Mouse (Mus musculus) erythroblast, embryonic 14.5 days (primary cell): ENCODE measurements around the gene Zbtb7b. TPM values are rescaled to one million over a fixed set of nuclear protein-coding genes. Genes with fewer than 3 reads are reported as not detected.

ENCODE experiments used
- H3K27me3 ChIP-seq: 2 replicates; pipeline ENCODE4 v1.6.1; 2012; ENCODE audit warnings: inconsistent platforms; ENCODE audit not compliant: control insufficient read depth
- H3K36me3 ChIP-seq: 2 replicates; pipeline ENCODE4 v1.6.1; 2012; ENCODE audit warnings: mild to moderate bottlenecking, inconsistent platforms; ENCODE audit not compliant: control insufficient read depth
- H3K4me1 ChIP-seq: 2 replicates; pipeline ENCODE4 v1.6.1; 2012; ENCODE audit warnings: inconsistent platforms; ENCODE audit not compliant: control insufficient read depth
- H3K4me3 ChIP-seq: replicated peaks from 2 replicates; pipeline ENCODE3; 2012; ENCODE audit warnings: moderate library complexity, mild to moderate bottlenecking, inconsistent platforms
- H3K9me3 ChIP-seq: 2 replicates; pipeline ENCODE4 v1.6.1; 2012; ENCODE audit warnings: low read length, inconsistent platforms, mixed read lengths; ENCODE audit not compliant: control insufficient read depth
- GATA1 ChIP-seq: IDR thresholded peaks from 2 replicates; pipeline ENCODE4 v1.6.1; 2012; ENCODE audit warnings: low read length, inconsistent platforms, mixed read lengths
- TAL1 ChIP-seq: IDR thresholded peaks from 3 replicates; pipeline ENCODE4 v1.6.1; 2012; ENCODE audit warnings: low read length, inconsistent platforms, mixed read lengths
- polyA plus RNA-seq: library from polyadenylated mRNA; stranded (reverse); fragments of >175 nt; gene quantifications from 2 replicates; pipeline ENCODE4 v1.2.3, GENCODE M21; 2012

The Zbtb7b gene
- polyA plus RNA-seq, 1 experiment, result 0.38 TPM

GRCm38 (mm10) chr3:89378394-89379067 lies 16.0 kb downstream of the Zbtb7b start:
- Histone ChIP-seq H3K27me3 (no peaks in the 10 kb centered on the region), H3K4me1 (peaks cover 13% of the 10 kb centered on the region), H3K9me3 (no peaks in the 10 kb centered on the region), H3K36me3 (peaks cover 14% of the 10 kb centered on the region), H3K4me3 (peak overlapping the region; percentile 39)
- no peak for TF ChIP-seq TAL1
- no peak for TF ChIP-seq GATA1

GRCm38 (mm10) chr3:89377831-89378230 lies 16.7 kb downstream of the Zbtb7b start:
- TF ChIP-seq TAL1, result no peak
- TF ChIP-seq GATA1, result no peak
- peaks cover 14% of the 10 kb centered on the region for H3K36me3 ChIP-seq
- peaks cover 13% of the 10 kb centered on the region for H3K4me1 ChIP-seq
- H3K27me3 ChIP-seq, result 0 out of 2 replicates have a peak, but pooled peaks cover 2% of the 10 kb centered on the region
- no peak overlapping the region for H3K4me3 ChIP-seq
- no peaks in the 10 kb centered on the region for H3K9me3 ChIP-seq

- no peak for TF ChIP-seq GATA1
- TF ChIP-seq TAL1, result no peak
- Histone ChIP-seq H3K36me3 (no peaks in the 10 kb centered on the region), H3K9me3 (no peaks in the 10 kb centered on the region), H3K4me1 (peaks cover 9% of the 10 kb centered on the region), H3K4me3 (no peak overlapping the region), H3K27me3 (0 out of 2 replicates have a peak, but pooled peaks cover 2% of the 10 kb centered on the region)
Measured at GRCm38 (mm10) chr3:89373581-89374231, 20.9 kb downstream of the Zbtb7b start.

- TF ChIP-seq TAL1, result no peak
- no peak for TF ChIP-seq GATA1
Measured at GRCm38 (mm10) chr3:89367338-89367737, 27.2 kb downstream of the Zbtb7b start.

GRCm38 (mm10) chr3:89365486-89366414 lies 28.8 kb downstream of the Zbtb7b start:
- no peak for TF ChIP-seq GATA1
- no peak for TF ChIP-seq TAL1
- Histone ChIP-seq H3K4me3 (no peak overlapping the region), H3K36me3 (no peaks in the 10 kb centered on the region), H3K4me1 (no peaks in the 10 kb centered on the region; the same call in 1 of the 2 replicates), H3K9me3 (no peaks in the 10 kb centered on the region), H3K27me3 (no peaks in the 10 kb centered on the region)

More at GRCm38 (mm10) chr3:89367338-89367737, 27.2 kb downstream of the Zbtb7b start:
- no peak overlapping the region for H3K4me3 ChIP-seq
- H3K4me1 ChIP-seq, result no peaks in the 10 kb centered on the region; the same call in 1 of the 2 replicates
- H3K9me3 ChIP-seq, result no peaks in the 10 kb centered on the region
- no peaks in the 10 kb centered on the region for H3K36me3 ChIP-seq
- H3K27me3 ChIP-seq, result no peaks in the 10 kb centered on the region

GRCm38 (mm10) chr3:89365153-89365485 lies 29.5 kb downstream of the Zbtb7b start, which contains the start of gene Dcst1:
TSS of gene Dcst1 (minus strand) at chr3:89365253.
- no peaks in the 10 kb centered on the region for H3K4me1 ChIP-seq
- no peaks in the 10 kb centered on the region for H3K36me3 ChIP-seq
- no peak within 1 kb of the TSS for H3K4me3 ChIP-seq
- TF ChIP-seq GATA1 (no peak), TAL1 (no peak)
- no peaks in the 10 kb centered on the region for H3K9me3 ChIP-seq
- peaks cover 2% of the 10 kb centered on the region; the same call in 1 of the 2 replicates for H3K27me3 ChIP-seq

GRCm38 (mm10) chr3:89364631-89365030 lies 29.9 kb downstream of the Zbtb7b start:
- peaks cover 2% of the 10 kb centered on the region; the same call in 1 of the 2 replicates for H3K27me3 ChIP-seq
- no peak for TF ChIP-seq TAL1
- no peak for TF ChIP-seq GATA1
- no peaks in the 10 kb centered on the region for H3K4me1 ChIP-seq
- no peak overlapping the region for H3K4me3 ChIP-seq
- no peaks in the 10 kb centered on the region for H3K36me3 ChIP-seq
- H3K9me3 ChIP-seq, result no peaks in the 10 kb centered on the region

- TF ChIP-seq GATA1 (no peak), TAL1 (no peak)
- Histone ChIP-seq H3K27me3 (peaks cover 2% of the 10 kb centered on the region; the same call in 1 of the 2 replicates), H3K4me1 (no peaks in the 10 kb centered on the region), H3K36me3 (no peaks in the 10 kb centered on the region), H3K9me3 (no peaks in the 10 kb centered on the region), H3K4me3 (no peak within 1 kb of the TSS)
Measured at GRCm38 (mm10) chr3:89361675-89362074, 32.9 kb downstream of the Zbtb7b start, which contains the start of gene Dcst2. TSS of gene Dcst2 (plus strand) at chr3:89361975.
